Mouse (Mus musculus) natural killer cell, adult 2 months (primary cell): ENCODE measurements around the gene Dkk1.
"Not testable (repeated sequence)": the region's sequence is repeated elsewhere in the genome, so short reads cannot be mapped to it uniquely, and the experiment has no call there.

Experiments used
- DNase-seq, 2 experiments: peaks; one replicate each; pipeline ENCODE4 v3.0.0; 2022; ENCODE audit warnings: low spot score in 2 of 2

Dkk1 gene

DNA sequence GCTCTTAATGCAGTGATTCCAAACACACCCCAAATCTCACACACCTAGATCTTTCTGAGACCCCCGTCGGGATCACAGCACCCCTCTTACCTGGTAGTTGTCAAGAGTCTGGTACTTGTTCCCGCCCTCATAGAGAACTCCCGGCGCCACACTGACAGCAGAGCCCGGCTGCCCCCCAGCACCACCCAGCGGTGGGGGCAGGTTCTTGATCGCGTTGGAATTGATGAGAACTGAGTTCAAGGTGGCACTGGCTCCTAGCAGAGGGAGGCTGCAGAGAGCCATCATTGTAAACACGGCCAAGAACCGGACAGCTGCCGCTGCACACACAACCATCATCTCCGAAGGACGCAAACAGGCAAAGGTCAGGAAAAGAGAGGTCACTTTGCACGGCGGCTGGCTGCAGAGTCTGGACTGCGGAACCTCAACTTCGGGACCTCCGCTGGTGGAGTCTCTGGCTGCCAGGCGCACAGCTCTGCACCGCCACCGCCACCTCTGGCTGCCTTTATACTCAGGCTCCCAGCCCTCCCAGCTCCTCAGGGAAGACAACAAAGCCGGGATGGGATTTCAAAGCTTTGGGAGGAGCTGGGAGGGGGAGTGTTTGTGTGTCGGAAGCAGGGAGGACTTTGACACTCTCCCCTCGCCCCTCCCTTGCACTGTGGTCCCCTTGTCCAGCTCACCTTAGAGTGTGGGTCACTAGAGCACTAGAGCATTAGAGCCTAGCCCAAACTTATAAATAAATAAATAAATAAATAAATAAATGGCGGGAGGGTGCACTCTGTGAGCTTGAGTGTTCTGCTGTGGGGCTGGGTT, at the start of gene Dkk1:
Gene Dkk1 (minus strand): TSS at position 622 of the 810 bp plus-strand sequence.
- DNase-seq: no peak

DNA sequence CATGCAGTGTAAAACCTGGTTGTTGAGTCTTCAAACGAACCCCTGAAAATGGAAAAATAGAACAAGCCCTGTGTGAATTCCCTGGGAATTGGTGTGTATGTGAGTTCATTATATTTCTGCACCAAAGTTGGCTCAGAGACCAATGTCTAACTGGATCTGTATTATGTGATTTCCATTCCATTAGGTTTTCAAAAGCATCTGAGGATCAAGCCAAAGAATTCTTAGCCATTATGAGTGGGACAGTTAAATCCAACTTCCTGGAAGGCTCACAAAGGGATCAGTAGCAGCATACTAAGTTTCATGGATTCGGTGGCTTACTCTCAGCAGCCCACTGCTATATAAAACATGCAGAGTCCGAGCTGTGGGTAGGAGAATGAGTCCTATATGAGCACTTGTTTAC, 36.9 kb upstream of the Dkk1 start:
- no peak for DNase-seq

DNA sequence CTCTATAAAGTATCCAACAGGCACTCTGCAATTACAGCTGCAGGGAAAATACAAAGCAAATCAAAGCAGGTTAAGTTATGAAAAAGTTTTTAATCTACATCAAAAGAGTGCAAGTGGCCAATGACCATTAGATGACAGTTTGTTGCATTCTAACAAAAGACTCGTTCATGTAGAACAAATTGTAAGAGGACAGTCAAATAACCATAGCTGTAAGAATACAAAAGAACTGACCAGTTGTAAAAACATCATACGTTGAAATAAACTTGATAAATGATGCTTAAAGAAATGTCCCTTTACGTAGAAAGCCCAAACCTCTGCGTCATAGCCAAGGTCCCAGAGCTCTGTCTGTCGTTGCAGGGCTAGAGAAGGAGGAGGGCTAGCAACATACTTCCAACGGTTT, 15.1 kb upstream of the Dkk1 start:
- no peak for DNase-seq

DNA sequence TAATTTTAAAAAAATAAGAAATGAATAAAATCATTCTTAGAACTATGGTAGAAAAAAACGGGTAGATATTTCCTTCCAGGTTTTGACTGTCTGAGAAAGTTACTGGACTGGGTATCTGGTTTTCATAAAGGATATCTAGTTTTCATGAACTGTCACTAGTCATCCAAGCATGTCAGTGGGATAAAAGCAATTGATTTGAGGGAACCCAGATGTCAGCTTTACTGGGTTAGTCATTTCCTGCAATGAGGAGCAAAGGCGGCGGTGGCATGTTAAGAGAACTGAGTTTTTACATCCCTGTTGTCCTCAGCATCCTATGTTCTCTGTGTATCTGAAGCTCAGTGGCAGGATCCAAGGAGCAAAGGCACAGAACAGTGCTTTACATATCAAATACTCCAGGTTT, 14.4 kb upstream of the Dkk1 start:
- no peak for DNase-seq

DNA sequence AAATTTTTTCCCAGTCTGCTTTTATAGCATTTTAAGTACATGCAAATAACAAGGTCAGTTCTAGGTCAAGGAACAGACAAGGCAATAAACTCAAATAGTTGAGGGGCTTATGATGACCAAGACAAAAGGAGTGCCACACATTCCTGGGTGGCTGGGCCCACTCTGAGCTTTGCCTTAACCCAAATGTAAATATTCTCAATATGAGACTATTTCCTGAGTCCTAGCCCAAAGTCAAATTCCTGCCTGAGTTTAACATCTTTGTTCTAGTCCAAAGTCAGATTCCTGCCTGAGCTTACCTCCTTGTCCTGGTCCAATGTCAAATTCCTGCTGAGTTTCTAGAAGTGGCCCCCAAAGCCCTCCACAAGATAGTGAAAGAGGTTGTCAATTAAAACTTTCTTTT, 8.6 kb upstream of the Dkk1 start:
- no peak for DNase-seq

DNA sequence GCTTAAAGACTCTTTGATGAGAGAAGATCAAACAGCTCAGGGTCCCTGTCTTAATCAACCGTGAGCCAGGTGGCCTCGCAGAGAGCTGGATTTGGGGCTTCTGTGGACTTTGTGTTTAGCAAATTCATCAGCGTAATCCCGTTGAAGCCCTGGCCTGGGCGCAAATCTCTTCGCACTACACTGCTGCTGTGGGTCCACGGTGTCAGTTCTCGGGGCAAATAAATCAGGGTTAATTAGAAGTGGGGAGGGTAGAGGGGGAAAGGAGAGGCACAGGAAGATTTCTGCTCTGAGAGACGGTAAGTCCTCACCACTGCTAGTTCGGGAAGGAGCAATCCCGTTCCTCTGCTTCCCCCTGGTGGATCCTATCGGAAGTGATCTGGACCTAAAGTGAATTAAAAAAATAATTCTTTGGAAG, 5.0 kb upstream of the Dkk1 start:
- peak in 1 of 2 experiments; percentile 3 for DNase-seq

DNA sequence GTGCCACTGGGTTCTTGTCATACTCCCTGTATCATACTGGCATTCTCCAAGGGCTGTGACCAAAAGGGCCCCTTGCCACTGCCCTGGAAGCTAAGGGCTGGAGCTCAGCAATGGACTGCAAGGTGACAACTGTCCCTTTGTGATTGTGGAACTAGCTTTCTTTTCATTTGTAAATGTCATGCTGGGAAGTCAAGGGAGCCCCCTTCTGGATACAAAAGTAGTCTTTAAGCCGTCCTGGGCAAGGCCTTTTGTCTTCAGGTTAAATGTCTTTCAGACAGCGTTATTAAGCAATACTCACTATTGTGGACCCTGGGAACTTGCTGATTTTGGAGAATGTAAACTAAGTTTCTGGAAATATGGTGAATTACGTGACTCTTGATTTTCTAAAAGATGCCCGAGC, 4.3 kb upstream of the Dkk1 start:
- no peak for DNase-seq

DNA sequence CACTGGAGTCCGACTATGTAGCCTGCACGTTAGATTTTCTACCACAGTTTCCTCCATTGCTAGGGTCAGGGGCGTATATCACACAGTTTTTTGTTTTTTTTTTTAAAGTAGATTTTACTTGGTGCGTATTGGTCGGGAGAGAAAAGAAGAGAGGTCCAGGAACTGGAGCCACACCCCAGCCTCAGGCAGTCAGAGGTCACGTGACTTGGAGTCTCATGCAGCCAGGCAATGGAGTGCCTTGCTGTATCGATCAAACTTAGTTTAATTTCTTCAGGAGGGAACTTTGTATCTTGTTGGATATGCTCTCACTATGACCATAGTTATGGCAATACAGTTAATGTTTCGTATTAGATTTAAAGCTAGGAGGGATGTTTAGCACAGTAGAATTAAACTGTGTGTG, 2.8 kb upstream of the Dkk1 start:
- DNase-seq: no peak

DNA sequence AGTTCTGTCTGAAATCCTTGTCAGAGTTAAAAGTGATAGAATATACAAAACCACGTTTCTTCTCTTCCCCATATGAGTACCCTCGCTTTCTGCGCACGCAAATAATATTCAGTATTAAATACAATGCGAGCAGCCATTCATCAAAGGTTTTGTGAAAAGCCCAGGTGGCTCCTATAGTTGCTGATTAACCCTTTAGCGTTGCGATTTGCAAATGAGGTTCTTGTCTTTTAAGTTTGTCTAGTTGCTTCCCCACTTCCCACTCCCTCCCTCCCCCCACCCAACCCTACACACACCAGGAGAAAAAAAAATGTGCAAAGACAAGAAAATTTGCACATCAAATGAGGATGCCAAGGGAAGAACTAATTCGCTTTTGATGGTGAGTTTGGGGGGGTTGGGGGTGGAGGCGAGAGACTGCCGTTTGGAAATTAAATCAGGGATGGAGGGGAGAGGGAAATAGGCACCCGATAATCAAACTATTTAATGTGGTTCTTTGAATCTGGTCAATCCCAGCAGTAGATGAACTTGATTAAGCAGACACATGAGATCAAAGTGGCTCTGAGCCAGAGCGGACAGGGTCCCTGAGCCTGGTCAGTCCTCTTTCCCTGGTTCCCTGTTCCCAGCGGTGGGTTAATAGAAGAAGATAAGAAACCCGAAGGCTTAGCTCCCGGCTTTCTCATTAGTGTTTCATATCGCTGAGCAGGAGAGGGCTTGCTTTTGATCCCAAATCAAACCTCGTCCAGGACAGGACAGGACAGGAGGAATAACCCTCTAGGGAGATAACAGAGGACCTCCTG, 586 bp upstream of the Dkk1 start:
- no peak for DNase-seq

DNA sequence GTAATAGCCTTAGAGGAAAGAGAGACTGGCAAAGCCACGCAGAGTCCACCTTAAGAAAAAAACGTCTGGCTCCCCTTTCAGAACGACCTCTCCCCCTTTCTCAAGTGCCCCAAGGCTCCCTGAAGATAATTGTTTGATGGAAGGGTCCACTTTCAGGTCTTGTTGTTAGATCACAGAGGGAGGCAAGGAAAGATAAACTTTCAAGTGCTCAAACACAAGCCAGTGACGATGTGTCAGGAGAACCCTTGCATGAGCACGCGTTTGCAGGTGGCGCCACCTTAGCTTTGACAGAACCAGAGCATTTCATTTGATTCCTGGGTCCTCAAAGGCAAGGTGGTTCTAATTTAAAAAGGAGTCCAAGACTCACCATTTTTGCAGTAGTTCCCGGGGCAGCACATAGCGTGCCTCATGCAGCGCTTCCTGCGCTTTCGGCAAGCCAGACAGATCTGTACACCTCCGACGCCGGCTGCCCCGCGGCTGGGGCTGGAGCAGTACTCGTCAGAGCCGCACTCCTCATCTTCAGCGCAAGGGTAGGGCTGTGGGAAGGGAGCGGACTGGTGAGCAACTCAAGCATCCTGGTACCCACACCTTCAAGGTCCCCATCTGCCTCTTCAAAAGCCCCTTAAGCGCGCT, 938 bp downstream of the Dkk1 start:
- DNase-seq: no peak

DNA sequence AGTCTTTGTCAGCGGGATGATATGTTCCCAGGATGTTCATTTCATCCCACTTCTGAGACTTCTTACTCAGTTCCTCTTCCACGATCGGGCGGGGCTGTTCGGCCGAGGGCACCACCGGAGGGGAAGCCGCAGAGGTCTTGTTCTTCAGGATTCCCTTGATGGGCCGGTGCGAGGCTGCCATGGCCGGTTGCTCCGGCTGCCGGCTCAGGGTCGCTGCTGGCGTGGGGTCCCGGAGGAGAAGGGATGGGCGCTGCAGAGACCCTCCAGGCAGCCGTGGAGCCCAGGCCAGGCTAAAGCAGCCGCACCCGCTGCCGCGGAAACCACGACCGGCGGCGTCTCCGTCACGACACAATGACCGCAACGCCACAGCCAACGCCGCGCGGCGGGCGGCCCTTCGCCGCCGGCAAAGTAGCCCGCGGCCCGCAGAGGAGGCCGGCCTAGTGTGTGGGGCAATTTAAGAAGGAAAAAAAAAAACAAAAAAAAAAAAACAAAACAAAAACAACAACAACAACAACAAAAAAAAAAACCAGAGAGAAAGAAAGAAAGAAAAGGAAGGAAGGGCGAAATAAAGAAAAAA, 10.0 kb downstream of the Dkk1 start:
- DNase-seq: not testable (repeated sequence)

DNA sequence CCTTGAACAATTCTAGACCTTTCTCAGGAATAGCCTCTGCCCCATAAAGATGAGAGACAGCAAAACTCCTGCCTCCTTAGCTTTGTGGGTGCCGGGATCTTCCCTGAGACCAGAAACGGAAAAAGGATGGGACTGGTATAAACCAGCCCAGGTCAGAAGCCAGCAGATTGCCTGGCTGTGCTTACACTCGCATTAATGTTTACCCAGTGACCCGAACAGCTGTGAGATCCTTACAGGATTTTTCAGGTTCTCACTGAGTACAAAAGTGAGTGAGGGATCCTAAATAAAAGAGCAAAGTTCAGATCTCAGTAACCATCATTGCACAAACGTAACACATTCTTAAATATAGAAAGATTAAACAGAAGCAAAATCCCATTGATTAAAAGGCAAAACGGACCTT, 32.7 kb downstream of the Dkk1 start:
- DNase-seq: no peak

DNA sequence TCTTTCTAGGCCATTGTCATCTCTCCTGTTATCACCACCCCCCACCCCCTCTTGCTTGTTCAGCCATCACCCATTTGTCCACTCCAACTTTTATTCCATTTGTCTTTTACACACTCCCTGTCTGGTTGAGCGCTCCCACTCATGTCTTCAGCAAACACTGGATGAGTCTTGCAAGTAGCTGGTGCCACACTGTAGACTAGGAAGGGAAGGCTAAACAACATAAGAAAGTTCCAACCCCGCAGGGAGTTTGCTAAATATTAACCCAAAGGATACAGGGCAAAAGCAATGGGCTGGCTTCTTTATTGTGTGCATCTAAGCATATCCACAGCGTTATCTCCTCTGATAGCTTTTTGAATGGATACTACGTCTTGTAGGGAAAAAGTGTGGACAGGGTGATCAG, 39.0 kb downstream of the Dkk1 start:
- DNase-seq: no peak

DNA sequence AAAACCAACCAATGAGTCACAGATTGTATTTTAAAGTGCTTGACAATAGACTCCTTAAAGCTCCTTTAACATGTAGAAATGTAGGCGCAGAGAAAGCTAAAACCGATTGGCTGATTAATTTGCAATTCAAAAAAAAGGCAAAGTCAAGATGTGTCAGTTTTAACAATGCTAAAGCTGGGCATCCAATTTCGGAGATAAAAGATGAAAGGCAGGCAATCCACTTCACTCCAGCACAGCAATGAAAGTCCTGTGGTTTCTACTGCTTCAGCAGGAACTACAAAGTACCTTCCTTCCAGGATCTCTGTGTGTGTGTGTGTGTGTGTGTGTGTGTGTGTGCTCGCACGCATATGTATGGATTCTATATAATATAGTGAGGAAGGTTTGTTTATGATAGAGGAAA, 44.0 kb downstream of the Dkk1 start:
- no peak for DNase-seq
